Mouse (Mus musculus) kidney, postnatal 14 days (tissue): ENCODE data around the gene Eppin.
"Not testable (repeated sequence)": the region's sequence is repeated elsewhere in the genome, so short reads cannot be mapped to it uniquely, and the experiment has no call there.

Experiments
- DNase-seq: peaks from one replicate; pipeline ENCODE4 v3.0.0; 2022; ENCODE audit warnings: mixed read lengths

Gene Eppin

GRCm38 (mm10) chr2:164593494-164593893 is at the start of gene Eppin:
Gene Eppin, minus strand, starts transcription at chr2:164593594.
- DNase-seq = no peak

DNA sequence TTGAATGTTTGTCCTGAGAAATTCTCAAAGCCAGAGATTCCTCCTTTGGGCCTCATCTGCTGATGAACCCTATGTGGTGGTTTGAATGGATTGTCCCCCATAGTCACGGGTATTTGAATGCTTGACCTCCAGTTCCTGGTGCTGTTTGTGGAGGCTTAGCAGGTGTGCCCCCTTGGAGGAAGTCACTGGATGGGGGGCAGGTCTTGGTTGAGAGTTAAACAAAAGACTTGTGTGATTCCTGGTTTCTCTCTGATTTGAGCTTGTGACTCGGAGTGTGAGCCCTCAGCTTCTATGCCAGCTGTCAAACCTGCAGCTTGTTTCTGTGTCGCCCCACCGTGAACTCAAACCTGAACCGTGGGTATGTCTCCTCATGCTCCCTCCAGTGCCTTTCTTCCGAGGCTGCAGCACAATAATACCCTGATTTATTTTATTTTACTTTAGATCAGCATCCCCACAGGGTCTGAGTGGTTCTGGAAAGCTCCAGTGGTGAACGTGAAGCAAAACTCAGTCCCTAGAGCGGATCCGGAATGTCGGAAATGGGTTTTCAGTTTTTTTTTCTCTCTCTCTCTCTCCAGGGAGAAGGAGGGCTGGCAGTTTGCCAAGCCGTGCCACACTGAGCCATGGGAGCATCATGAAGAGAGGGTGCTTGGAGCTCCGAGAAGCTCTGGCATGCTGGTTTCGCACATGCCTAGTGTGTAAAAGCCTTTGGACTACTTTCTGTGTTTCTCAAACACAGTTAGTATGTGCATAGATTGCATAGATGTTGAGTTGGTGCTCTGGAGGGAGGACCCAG is 48.7 kb upstream of the Eppin start:
- DNase-seq = peak; percentile 12

DNA sequence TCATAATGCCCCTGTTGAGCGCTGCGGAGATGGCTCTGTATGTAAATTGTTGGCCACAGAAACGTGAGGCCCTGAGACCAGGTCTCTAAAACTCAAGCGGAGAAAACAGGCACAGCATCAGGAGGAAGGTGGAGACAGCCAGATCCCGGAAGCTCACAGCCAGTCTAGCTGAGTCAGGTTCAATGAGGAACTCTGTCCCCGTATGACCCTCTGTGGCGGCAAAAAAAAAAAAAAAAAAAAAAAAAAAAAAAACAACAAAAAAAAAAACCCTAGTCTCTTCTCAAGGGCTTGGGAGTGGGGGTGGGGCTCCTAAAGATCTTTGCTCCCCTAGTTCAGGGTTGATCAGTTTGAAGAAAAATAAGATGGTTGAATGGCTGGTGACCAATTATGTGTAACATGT is 47.7 kb upstream of the Eppin start:
- peak; percentile 20 for DNase-seq

- DNase-seq = no peak
Measured at GRCm38 (mm10) chr2:164638696-164639095, 45.3 kb upstream of the Eppin start, which contains the start of gene Wfdc16. Gene Wfdc16, minus strand, starts transcription at chr2:164638796.

DNA sequence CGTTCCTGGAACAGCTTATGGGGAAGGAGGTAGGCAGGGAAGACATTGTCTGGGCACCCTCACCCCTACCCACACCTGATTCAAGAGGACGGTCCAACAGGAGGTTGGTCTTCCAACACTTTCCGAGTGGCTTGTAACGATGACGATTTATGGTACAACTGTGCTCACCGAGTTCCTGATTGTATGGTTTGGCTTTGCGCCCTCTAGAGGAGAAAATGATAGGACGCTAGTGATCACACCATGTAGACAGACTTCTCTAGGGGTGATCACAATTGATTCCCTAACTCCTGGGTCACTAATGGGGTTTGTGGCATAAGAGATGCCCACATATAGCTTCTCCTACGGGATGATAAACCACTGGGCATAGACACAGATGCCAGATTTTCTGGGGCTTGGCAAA is 41.9 kb upstream of the Eppin start:
- DNase-seq = no peak

DNA sequence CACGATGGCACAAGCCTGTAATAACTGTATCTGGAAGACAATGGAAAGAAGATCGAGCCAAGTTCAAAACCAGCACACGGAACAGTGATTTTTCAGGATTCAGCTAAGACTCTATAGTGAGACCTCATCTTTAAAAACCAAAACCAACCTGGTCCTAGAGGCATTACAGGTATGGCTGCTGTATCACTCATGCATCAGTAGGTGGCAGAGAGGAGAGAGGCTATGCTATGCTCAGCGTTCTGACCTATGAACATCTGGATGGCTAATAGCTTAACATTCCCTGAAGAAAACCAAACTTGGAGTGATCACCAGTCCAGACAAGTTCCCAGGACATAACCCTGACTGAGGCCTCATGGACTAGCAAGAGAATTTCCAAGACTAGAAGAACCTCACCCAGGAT is 28.4 kb upstream of the Eppin start:
- DNase-seq = no peak

GRCm38 (mm10) chr2:164619050-164619449 is 25.7 kb upstream of the Eppin start:
- DNase-seq = no peak

GRCm38 (mm10) chr2:164615386-164615785 is 22.0 kb upstream of the Eppin start:
- DNase-seq = no peak

DNA sequence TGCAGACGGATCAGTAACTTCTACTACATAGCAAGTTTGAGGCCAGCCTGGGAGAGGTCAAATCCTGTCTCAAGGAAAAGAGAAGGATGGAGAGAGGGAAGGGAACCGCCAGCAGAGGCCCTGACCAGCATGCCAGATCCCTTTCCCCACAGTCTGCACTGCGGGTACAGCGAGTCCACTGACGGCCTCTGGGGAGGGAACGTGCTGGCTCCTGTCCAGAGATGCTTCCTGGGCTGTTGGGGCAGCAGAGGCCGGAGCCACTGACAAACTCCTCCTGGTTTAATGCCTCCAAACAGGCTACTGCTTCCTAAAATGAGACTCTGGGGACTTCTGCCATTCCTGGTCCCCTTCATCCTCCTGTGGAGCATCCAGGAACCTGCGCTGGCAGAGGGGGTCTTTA is 20.1 kb upstream of the Eppin start, which contains the start of the genes Wfdc6b and Wfdc8:
TSS of gene Wfdc6b (plus strand) at position 52 of the 400 bp plus-strand sequence.
TSS of gene Wfdc8 (minus strand) at position 156 of the 400 bp plus-strand sequence.
- DNase-seq = peak; percentile 63

- no peak for DNase-seq
Measured at GRCm38 (mm10) chr2:164608781-164609180, 15.4 kb upstream of the Eppin start.

DNA sequence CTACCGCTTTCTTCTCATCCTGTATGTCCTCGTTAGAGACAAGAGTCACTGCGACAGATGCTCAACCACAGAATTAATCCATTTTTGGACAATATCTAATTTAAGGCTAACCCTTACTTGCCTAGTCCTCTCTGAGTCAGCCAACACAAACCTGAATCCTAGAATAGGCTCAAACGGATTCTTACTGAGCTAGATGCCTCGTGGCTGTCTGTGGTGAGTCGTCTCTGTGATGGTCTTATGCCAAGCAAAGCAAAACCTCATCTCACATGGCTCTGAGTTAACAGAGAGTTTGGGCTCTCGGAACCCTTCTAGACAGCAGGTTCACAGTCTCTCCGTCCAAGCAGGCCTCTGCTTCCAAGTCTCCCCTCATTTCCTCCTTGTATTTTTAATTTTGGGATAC is 11.0 kb upstream of the Eppin start:
- no peak for DNase-seq

- DNase-seq = no peak
Measured at GRCm38 (mm10) chr2:164603482-164603881, 10.1 kb upstream of the Eppin start.

DNA sequence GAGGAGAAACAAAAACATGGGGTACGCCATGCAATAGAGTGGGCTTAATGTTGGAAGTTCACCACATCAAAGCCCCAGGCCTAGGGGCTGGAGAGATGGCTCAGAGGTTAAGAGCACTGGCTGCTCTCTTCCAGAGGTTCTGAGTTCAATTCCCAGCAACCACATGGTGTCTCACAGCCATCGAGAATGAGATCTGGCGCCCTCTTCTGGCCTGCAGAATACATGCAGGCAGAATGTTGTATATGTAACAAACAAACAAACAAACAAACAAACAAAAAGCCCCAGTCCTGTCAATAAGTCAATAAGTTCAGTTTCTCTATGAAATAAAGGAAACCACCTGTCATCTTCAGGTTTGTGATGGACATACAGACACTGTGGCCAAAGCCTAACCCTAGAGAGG is 6.8 kb upstream of the Eppin start:
- DNase-seq = no peak

GRCm38 (mm10) chr2:164592014-164592413 is 1.4 kb downstream of the Eppin start:
- DNase-seq = peak; percentile 40

GRCm38 (mm10) chr2:164585025-164585725 is 8.2 kb downstream of the Eppin start, which contains the start of gene Wfdc6a:
Gene Wfdc6a, minus strand, starts transcription at chr2:164585447.
- peak; percentile 40 for DNase-seq

GRCm38 (mm10) chr2:164573359-164573758 is 20.0 kb downstream of the Eppin start, which contains the start of gene Spint3:
Gene Spint3, minus strand, starts transcription at chr2:164573459.
- not testable (repeated sequence) for DNase-seq

DNA sequence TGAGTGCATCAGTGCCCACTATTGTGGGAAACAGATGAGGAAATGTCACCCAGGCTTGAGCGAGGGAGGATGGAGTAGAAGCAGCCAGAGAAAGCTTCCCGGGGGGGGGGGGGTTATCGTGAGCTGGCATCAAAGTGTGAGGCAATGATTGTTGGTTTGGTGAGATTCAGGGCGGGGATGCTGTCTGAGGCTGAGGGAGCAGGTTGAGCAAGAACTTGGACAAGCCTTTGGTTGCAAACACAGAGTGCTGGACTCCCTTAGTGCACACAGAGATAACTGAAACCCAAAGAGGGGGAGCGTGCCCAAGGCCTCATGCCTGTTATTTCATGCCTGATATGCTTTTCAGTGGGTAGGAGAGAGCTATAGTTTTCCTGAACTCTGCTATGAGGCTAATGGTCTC is 25.9 kb downstream of the Eppin start:
- no peak for DNase-seq

GRCm38 (mm10) chr2:164566997-164567396 is 26.4 kb downstream of the Eppin start:
- no peak for DNase-seq

DNA sequence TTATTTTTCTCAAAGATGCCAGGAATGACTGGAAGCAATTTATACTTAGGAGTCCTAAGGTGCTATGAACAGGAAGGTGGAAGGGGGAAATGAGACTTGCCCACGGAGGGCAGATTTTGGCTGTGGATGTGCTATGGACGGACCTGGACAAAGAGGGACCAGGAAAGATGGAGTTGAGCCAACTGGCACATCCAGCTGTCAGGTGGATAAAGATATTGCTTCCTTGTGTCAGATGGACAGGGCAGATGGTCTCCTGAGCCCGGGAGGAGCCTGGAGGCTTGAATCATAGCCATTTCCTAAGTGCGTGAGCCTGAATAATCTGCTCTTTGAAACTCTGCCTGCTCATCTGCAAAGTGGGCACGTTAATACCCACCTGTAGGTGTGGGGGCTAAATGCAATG is 29.0 kb downstream of the Eppin start:
- DNase-seq = no peak

DNA sequence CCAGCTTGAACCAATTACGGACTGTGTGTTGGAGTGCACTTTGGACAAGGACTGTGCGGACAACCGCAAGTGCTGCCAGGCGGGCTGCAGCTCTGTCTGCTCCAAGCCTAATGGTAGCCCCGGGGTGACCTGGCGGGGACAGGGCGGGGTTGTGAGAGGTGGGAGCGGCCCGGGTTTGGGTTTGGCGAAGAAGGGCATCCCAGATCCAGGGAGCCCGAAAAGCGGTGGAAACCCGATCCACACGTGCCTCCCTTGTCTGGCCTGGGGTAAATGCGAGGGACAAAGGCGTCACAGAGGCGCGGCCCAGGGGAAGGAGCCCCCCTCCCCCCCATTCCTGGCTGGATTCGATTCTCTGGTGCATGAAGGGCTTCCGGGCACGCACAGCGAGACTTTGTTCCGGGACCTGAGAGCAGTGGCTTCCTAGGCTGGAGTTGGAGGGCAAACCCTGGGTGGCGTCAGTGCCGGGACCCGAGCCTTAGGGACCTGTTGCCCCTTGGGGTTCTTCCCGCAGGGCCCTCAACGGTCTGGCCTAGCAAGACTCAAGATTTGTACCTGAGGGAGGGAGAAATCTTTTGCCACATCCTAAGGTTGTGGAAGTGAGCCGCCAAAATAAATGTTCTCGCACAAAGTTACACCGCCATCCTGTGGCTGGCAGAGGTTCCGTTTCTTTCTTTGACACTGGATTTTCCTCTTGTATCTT is 29.9 kb downstream of the Eppin start:
- DNase-seq = peak; percentile 61

GRCm38 (mm10) chr2:164562391-164563188 is 30.8 kb downstream of the Eppin start, which contains the start of gene Wfdc2:
Gene Wfdc2, plus strand, starts transcription at chr2:164562413.
- DNase-seq = peak; percentile 82

GRCm38 (mm10) chr2:164560106-164560505 is 33.3 kb downstream of the Eppin start:
- DNase-seq = no peak
